Mouse (Mus musculus) embryonic fibroblast, embryonic 13.5 days (primary cell): ENCODE measurements around the gene Ppp1r11.

ENCODE experiments used
- CTCF ChIP-seq: IDR thresholded peaks from 2 replicates; pipeline ENCODE4 v1.5.1; 2011; ENCODE audit warnings: mild to moderate bottlenecking, control low read depth, low read length, moderate library complexity, borderline replicate concordance; ENCODE audit not compliant: insufficient read depth
- POLR2A ChIP-seq: IDR thresholded peaks from 2 replicates; pipeline ENCODE4 v1.6.1; 2011; ENCODE audit warnings: low read depth, mild to moderate bottlenecking, control low read depth, low read length, moderate library complexity

DNA sequence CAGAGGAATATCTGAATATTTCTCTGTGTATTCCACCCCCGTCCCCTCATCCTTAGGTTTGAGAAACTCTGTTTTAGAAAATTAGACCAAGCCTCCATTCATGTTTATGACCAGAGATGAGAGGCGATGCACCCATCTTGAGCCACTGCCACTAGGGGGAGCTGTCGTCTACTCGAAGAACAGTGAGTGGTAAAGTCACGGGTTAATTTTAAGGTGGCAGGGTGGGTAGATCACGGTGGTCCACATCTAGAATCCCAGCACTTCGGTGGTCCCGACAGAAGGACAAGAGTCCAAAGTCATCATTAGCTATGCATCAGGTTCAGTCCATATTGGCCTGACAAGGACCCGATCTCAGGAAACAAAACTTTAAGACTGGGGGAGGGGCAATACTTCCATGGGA, 36.5 kb downstream of the Ppp1r11 start:
- TF ChIP-seq CTCF (peak; percentile 84; the same call in 1 of the 2 replicates), POLR2A (no peak)
